Mouse (Mus musculus): ENCODE results near the gene Vapb.
"Not testable (repeated sequence)": the region's sequence is repeated elsewhere in the genome, so short reads cannot be mapped to it uniquely, and the experiment has no call there.

Vapb gene

DNA sequence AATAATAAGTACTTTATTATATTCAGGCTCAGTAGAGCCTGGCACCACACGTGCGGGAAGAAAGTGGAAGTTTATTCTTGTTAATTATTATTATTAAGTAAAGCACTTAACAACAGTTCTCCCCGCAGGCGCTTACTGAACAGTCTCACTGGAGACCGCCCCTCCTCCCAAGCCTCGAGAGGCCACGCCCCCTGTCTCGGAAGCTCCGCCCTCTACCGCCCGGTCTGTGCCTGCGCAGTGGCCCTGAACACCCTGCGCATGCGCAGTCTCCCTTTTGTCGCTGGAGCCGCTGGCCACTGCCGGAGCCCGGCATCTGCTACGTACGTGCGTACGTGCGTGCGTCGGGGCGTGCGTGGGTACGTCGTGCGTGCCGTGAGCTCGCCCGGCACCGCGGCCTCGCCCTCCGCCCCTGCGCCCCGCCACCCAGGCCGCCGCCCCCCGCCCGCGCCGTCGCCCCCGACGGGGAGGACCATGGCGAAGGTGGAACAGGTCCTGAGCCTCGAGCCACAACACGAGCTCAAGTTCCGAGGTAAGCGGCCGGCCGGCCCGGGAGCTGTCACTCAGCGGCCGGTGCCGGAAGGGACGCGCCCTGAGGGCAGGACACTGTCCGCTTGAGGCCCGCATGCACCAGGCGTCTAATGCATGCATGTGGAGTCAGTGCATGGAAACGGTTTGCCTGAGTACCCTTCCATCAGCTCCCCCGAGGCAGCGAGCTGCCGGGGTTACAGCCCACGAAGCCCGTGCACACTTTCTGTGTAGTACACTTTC is at the start of gene Vapb:
Vapb (plus strand) TSS at position 290 of the 768 bp plus-strand sequence.
- DNase-seq (ENCODE audit: low spot score in 2 of 2): peak; percentile 99

DNA sequence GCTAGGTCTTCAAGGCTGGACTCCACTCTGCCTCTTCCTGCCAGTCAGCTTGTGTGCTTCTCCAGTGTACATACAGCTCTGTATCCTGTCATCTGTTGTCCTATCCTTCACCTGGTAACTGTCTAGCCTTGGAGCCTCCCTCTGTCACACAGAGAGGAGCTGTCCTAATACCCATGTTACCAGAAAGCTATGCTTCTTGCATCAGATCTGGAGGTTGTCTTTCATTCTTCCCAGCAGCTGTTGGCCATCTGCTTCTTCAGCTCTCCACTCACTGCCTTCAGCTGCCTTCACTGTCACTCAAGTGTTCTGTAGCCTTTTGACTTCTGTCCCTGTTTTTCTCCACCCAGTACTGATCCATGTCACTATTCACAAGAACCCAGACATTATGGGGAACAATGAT is 47.5 kb upstream of the Vapb start:
- no peak for DNase-seq (ENCODE audit: low spot score in 2 of 2)

DNA sequence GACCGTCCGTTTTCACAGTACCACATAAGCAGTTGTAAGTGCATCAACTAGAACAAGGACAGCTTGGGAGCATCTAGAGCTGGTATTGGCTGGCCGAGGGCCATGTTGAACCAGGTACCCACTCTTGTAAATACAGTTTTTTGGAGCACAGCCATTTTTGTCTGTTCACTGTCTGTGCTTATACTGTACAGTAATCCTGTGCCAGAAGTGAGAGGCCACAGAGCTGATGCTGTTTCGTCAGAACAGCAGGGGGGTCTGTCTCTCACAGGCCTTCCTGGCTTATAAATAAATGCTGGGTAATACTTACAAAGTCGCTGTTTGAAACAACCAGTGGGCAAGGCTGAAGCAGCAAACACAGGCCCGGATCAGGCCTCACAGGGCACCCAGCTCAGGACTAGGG is 45.6 kb upstream of the Vapb start:
- DNase-seq (ENCODE audit: low spot score in 2 of 2): no peak

DNA sequence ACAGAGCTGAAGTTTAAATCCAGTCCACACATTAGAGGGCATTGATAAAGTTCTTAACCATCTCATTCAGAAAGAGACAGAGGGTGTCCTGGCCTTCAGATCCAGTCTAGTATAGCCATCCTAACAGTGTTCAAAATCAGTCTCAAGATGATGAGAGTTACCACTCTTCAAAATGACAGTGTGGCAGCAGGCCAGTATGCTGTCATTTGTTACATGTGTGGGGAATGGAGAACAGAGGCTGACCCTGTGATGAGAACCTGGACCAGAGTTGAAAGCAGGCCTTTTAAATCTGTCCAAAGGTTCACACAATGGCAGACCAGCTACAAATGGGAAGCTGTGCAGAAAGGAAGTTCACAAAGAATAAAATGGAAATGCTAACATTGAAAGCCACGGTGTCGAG is 44.6 kb upstream of the Vapb start:
- no peak for DNase-seq (ENCODE audit: low spot score in 2 of 2)

DNA sequence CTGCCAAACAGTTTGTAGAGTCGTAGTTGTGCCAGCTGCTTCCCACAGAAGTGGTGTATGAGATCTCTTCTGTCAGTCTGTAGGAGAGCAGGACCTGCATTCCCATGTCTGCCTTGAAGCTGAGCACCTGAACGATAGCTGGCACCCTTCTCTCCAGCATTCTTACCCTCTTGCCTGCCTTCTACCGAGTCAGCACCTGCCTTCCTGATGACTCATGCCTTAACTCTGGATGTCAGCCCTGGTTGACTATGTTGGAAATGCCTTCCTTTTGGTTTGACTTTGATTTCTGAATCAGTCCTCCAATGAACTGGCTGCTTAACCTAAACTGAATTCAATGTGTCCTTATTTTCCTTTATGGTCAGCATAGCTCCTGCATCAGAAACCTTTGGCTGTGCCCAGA is 38.5 kb upstream of the Vapb start:
- DNase-seq (ENCODE audit: low spot score in 2 of 2): no peak

DNA sequence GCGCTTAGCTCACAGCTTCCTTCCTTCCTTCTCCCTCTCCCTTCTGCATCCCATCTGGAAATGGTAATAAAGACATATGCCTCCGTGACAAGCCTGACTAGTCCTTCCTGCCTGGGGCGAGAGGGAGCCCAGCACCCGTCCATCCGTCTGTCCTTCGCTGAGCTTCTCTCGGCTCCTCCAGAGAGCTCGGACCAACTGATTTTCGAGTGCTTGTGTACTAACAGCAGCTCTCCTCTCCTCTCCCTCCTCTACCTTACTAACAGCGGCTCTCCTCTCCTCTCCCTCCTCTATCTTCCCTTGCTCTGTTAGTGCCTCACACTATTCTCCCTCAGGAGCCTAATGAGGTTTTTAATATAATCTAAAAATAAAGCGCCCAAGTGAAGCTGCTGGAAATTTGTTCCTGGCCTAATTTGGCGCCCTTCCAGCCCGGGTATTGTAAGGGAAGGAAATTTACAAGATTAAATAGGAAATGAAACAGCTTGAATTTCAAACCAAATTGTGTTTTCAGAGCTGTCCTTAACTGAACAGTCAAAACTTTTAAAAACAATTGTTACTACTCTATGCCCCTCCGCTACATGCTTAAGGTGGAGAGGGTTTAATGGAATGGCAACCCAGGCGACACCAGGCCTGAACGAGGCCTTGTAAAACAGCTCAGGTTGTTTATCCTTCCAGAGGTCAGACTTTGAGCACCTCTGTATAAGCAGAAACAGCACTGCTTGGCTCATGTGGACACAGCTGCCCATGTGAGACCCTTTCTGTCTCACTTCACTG is 35.0 kb upstream of the Vapb start:
- DNase-seq (ENCODE audit: low spot score in 2 of 2): no peak

DNA sequence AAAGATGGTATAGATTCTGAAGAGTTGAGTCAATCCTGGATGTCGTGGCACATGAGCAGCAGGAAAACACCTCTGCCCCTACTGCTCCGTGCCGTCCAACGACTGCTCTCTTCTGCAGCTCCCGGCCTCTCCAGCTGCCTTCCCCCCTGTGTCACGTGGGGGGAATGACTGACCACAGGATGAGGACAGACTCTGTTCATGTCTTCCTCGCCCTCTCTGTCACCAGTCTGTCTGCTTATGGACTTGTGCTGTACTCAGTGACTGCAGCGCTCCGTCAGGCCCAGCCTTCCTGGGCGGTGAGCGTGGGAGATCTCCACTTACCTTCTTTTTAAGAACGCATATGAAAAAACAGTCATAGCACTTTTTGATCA is 34.5 kb upstream of the Vapb start:
- DNase-seq (ENCODE audit: low spot score in 2 of 2): no peak

DNA sequence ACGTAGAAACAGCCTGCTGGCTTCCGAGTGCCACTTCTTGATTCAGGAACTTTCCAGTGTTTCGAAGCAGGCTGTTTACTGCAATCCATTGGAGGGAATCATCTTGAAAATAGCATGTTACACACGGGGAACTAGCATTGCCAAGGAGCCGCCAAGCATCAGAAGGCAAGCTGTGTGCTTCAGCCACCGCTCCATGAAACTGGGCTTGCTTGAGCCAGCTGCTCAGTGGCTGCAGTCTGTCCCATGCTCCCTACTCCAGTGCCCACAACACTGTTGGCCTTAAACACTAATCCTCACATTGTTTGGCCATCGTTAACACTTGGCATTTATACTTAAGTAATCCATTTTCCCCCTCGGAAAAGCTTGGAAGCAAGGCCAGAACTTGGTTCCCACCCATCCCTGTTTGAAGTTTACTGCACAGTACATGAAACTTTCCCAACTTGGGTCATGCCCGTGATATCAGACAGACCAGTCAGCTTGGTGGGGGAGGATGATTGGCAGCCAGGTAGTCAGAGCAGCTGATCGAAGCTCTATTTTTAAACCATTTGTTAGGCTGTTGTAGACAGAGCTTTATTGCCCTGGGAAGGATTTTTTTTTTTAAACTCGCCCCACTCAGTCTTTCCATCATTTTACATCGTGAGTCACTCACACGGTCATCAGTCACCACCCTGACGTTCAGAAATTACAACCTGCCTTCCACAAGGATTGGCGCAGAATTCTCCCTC is 31.3 kb upstream of the Vapb start:
- no peak for DNase-seq (ENCODE audit: low spot score in 2 of 2)

DNA sequence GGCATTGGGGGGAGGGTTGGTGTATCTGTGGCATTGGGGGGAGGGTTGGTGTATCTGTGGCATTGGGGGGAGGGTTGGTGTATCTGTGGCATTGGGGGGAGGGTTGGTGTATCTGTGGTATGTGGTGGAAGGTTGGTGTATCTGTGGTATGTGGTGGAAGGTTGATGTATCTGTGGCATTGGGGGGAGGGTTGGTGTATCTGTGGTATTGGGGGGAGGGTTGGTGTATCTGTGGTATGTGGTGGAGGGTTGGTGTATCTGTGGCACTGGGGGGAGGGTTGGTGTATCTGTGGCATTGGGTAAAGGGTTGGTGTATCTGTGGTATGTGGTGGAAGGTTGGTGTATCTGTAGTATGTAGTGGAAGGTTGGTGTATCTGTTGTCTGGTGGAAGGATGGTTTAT is 29.7 kb upstream of the Vapb start:
- DNase-seq (ENCODE audit: low spot score in 2 of 2): not testable (repeated sequence)

DNA sequence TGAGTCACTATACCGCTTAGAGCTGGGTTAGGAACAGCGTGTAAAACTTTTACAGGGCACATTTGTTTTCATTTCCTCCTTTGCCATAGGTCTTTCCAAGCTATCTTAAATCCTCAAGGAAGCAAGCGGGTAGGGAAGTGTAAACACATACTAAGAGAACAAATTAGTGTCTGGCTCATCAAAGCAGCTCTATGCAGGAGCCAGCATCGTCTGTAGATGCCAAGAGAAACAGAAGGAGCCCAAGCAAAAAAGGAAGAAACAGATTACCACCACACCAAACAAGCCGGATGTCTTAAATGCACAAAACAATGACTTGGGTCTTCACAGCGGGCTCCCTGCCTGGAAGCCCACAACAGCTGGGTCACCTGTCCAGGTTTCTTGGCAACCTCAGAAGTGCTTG is 27.1 kb upstream of the Vapb start:
- DNase-seq (ENCODE audit: low spot score in 2 of 2): no peak

DNA sequence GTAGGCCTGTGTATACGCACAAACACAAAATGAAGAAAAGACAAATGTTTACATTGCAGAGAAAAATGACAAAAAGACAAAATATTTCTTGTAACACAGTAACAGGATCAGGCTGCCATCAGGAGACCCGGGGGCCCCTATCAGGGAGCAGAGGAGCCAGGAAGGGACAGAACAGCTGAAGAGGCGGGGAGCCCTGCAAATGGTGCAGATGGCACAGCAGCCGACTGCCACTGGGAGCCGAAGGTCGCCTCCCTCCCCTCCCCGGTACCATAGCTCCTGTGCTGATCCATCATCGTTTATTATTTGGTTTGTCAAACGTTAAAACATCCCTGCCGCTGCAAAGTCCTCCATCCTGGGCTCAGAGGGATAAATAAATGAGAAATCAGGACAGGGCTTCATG is 24.7 kb upstream of the Vapb start:
- DNase-seq (ENCODE audit: low spot score in 2 of 2): no peak

DNA sequence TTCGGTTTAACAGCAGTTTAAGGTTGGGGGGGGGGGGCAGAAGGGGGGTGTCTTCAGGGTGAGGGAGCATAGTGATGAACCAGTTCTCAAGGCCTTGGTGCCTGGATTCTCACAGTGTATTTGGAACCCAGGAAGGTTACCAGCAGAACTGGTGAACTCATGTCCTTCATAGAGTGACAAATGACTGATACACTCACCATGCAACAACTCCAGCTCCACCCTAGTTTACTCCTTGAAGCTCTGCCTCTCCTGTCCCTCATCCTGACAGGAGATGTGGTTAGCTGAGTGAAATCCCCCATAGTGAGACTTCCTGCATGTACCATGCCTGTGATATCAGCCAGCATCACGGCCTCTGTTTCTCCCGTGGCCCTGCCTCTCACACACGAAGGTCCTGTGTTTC is 24.1 kb upstream of the Vapb start:
- DNase-seq (ENCODE audit: low spot score in 2 of 2): no peak

DNA sequence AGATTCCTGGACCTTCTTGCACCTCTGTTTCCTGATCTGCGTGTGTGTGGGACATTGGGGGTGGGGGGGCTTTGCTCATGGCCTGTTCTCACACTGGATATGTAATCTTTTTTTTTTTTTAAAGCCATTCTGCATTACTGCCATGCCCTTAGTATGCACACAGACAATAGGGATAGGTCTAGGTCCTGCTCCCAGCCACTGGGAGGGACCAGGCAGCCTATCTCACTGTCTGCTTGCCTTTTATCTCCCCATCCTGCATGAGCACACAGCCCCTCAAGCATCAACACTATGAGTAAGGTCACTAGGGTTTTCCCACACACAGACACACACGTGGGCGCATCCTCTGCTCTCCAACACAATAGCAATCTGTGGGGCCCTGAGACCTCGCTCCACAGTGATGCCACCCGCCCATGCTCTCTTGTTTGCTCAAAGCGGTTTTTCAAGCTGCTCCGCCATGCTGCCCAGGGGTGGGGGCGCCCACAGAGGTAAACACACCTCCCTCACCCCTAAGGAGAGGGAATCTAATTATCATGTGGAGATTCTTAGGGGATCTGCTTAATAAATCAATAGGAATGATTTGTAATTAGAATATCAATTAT is 22.6 kb upstream of the Vapb start:
- no peak for DNase-seq (ENCODE audit: low spot score in 2 of 2)

DNA sequence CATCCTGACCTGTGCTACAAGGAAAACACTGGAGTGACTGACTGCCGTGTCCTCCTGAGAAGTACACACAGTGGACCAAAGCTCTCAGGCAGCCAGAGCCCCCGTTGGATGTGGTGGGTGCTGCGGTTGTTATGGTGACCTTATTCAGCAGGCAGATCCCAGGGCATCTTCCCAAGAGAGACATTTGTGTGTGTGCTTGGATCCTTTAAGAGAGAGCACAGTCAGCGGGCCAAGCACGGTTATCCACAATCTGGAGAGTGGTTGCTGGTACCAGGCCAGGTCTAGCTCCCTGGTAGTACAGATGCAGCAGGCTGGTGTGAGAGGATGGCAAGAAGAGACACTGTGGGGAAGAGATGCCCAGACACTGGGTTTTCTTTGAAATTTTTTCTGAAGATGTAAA is 20.3 kb upstream of the Vapb start:
- DNase-seq (ENCODE audit: low spot score in 2 of 2): no peak

DNA sequence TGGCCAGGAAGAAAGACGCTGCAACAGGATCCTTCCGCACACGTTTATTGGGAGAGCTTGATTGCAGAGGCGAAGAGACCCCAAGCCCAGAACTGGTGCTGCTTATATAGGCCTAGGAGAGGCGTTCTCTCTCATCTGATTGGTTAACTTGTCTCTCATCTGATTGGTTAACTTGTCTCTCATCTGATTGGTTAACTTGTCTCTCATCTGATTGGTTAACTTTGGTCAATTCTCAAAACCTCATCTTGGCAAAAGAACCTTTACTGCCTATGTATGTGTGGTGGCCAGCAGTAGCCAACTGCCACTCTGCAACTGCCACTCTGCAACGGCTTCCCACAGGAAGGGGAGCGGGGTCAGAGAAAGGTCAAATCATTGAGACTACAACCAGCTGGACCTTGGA is 18.2 kb upstream of the Vapb start, which contains the start of gene 1700010B08Rik:
1700010B08Rik (plus strand) TSS at position 301 of the 400 bp plus-strand sequence.
- DNase-seq (ENCODE audit: low spot score in 2 of 2): not testable (repeated sequence)

DNA sequence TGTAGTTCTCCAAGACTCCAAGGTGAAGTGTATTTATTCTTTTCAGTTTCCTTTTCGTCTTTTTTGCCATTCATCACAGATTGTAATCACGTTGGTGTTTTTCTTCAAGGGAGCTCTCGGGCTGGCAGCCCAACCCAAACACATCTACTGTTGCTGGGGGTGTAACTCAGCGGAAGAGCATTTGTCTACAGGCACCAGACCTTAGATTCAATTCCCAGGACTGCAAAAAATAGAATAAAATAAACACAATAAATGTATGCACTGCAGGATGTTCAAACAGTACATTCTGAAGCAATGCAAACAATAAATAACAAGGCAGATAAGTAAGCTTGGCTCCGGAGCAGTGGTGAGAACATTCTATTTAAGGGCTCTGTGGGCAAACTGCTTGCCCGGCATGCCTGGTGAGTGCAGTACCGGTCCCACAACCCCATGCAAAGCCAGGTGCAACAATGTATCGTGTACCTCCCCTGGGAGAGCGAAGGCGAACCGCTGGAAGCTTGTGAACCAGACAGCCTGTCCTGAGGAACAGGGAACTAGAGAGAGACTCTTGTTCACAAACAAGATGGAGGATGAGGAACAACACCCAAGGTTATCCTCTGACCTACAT is 15.0 kb upstream of the Vapb start:
- DNase-seq (ENCODE audit: low spot score in 2 of 2): no peak

DNA sequence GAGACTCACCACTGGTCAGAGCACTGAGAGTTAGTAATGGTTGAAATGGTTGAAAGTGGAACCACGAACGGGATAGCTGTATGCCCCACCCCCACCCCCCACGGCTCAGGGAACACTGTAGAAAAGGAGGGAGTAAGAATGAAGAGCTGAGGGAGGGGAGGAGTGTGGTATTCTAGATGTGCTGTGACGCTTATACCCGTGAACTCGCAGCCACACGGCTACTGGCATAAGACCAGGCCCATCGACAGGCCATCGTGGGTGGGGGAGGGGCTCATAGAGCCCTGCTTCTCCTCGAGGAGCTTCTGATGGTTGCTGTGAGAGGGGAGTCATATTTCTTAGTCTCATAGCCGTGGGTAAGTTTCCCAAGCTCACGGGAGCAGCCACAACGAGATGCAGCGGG is 12.9 kb upstream of the Vapb start:
- no peak for DNase-seq (ENCODE audit: low spot score in 2 of 2)

DNA sequence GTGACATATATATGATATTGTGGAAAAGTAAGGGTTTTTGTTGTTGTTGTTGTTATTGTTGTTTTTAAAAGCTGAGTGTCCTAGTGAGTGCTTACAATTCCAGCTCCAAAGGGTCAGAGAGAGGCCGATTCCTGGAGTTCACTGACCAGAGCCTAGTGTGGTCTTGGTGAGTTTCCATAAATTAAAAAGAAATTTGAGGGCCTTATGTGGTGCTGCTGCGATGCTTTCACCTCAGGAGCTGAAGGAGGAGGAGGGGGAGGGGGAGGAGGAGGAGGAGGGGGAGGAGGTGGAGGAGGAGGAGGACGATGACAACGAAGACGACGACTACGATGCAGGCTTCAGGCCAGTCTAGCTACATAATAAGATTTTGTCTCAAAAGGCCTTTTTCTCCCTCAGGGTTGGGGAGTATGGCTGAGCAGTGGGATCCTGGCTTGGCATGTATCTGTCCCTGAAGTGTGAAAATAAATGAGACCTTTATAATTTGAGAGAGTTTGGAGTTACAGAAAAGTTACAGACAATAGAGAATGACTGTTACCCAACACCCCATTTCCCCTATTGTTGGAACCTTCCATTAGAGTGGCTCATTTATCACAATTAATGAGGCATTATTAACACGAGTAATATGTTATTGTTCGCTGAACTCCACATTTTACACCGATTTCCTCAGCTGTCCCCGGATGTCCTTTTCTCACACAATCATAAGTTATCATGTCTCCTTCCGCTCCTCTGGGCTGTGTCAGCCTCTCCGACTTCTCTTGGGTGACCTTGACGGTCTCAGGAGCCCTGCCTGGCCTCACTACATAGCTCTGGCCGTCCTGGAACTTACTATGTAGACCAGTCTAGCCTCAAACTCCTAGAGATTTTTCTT is 12.1 kb upstream of the Vapb start:
- DNase-seq (ENCODE audit: low spot score in 2 of 2): no peak

DNA sequence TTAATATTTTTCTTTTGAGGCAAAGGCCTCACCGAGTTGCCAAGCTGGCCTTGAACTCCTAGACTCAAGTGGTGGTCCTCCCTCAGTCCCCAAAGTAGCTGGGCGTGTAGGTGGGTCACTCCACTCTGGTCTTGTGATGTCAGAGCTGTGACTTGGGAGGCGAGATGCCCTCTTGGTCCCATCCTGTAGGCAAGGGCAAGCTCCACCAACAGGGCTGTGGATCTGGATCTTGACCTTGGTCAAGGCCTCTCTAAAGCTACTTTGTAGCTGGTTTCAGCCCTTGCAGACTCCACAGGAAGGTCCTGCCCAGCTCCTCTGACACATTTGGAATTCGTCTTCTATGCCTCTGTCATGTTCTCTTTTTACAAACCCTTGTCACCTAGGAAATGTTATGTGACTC is 11.5 kb upstream of the Vapb start:
- no peak for DNase-seq (ENCODE audit: low spot score in 2 of 2)

DNA sequence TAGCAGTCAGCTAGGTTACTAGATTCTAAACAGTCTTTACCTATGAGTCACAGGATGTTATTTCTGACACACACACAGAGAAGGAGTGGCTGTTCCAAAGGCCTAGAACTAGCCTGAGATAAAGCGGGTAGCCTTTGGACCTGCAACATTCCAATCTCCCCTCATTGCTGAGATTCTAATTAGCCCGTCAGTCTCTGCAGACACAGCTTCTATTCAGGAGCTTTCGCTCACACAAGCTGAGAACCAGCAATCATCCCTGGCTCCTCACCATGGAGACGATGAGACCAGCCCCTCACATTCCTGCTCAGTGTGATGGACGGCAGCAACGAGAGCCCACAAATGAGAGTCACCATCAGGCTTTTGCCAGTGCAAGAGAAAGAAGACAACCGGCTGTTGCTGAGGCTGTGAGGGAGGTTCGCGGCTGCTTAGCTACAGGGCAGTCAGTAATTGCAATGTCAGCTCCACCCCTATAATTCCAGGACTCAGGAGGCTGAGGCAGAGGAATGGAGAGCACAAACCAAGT is 6.8 kb upstream of the Vapb start:
- DNase-seq (ENCODE audit: low spot score in 2 of 2): no peak

DNA sequence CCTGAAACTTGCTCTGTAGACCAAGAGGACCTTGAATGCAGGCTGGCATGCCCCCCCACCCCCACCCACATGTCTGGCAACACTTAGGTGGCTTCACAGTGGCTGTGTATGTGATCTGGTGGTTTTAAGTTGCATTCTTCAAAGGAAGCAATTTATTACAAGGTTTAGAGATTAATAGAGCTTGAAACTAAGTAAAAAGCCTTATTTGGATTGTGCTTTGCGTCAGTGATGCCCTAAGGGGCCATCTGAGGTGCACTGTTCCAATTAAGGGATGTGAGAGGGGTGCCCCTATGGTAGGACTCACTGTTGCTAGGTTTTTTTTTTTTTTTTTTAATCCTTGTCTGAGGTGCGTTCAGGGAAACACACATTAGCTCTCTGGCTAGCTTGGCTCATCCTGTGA is 2.9 kb upstream of the Vapb start:
- no peak for DNase-seq (ENCODE audit: low spot score in 2 of 2)

Measured in natural killer cell, adult 2 months (primary cell).